Mouse (Mus musculus) kidney, adult 2 months (tissue): Measurements from ENCODE around the gene Gpr18.

ENCODE experiments used
- CTCF ChIP-seq: fragments of 200-500 bp; conservative IDR thresholded peaks from 2 replicates; pipeline ENCODE4 v1.5.1; 2011; ENCODE audit warnings: low read depth, mild to moderate bottlenecking, control low read depth, low read length, moderate library complexity, mixed read lengths; ENCODE audit not compliant: insufficient read depth, insufficient read length
- POLR2A ChIP-seq: fragments of 200-500 bp; IDR thresholded peaks from one replicate; pipeline ENCODE4 v1.6.1; 2011; ENCODE audit warnings: low read depth, low read length, control low read depth

- no peak for TF ChIP-seq CTCF
- no peak for TF ChIP-seq POLR2A
These were observed 2.7 kb upstream of the Gpr18 start for GRCm38 (mm10) chr14:121918266-121918665.
